16 mouse cellular contexts compared by ENCODE assay signal in the genomic region with DNA sequence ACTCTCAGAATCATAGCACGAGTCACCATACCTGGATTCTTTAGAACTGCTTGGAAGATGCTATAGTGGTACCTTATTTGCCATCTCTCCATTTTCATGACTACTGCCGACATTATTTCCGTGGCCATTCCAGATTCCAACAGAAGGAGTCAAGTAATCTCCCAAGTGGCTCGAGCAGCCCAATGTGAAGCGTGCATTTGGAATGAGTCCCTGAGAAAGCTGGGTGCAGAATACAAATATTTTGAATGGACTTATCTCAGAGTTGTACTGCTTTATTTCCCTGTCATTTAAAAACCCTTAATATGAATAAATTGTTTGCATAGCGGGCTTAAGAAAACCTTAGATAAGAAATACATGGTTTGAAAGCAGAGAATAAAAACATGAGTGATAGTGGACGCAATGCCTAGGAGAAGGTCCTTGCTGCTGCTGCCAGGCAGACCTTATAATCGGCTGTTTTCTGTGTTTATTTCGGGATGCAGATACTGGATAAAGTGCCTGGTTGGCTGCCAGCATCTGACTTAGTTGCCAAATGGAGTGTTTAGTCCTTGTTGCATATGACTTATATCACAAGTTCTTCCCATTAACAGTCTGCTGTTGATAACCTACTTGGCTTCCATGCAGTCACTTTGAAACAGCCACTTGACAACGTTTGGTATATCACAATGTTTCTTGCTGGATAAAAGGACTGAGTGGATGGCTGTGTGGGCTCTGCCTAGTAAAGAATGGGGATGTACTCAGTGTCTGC.
DNase-seq lines count a peak whose midpoint lies in the region; ATAC-seq and TF ChIP-seq lines count a peak whose summit lies in the region.
"Had no signal": no experiment of that assay in that cellular context is flagged by ENCODE, and none has a peak within 500 bp of the region (broad histone marks: within the 10 kb centered on the region; RNA-seq: fewer than 3 reads in every experiment).

No protein-coding gene starts in this region.

- no peak overlapping the region for H3K4me2 ChIP-seq in lung, embryonic 16.5 days (ENCODE audit: low read depth, low read length)
- peak overlapping the region; percentile 15; the same call in 1 of the 2 replicates for H3K4me2 ChIP-seq in heart, embryonic 15.5 days
- no peak overlapping the region for H3K4me2 ChIP-seq in forebrain, embryonic 16.5 days (ENCODE audit: low read length)
- H3K4me2 ChIP-seq: midbrain, embryonic 13.5 days had no signal

- DNase-seq in heart, adult 11 months, result peak; percentile 86
- DNase-seq in heart, embryonic 10.5 days (ENCODE audit: low spot score), result no peak
- DNase-seq in lung, postnatal 14 days, result no peak
- DNase-seq in brain, embryonic 14.5 days (ENCODE audit: low read depth), result peak; percentile 39
- DNase-seq in adrenal gland, postnatal 25 days, result no peak
- DNase-seq: cerebellum, adult 8-10 months; embryo, embryonic 11 days; kidney, adult 9 months; liver; thymus, postnatal 14 days had no signal

- H3K9me3 ChIP-seq in heart, embryonic 10.5 days, result no peaks in the 10 kb centered on the region
- no peaks in the 10 kb centered on the region for H3K9me3 ChIP-seq in lung, embryonic 16.5 days (ENCODE audit: control insufficient read depth, low read length)
- no peaks in the 10 kb centered on the region for H3K9me3 ChIP-seq in heart, embryonic 15.5 days (replicated peaks)
- H3K9me3 ChIP-seq in forebrain, embryonic 16.5 days (ENCODE audit: control insufficient read depth, low read length), result no peaks in the 10 kb centered on the region
- H3K9me3 ChIP-seq: hindbrain, embryonic 10.5 days; midbrain, embryonic 13.5 days had no signal

- H3K9ac ChIP-seq in lung, embryonic 16.5 days (ENCODE audit: low read length), result no peak overlapping the region
- no peak overlapping the region for H3K9ac ChIP-seq in heart, embryonic 15.5 days
- no peak overlapping the region for H3K9ac ChIP-seq in forebrain, embryonic 16.5 days (replicated peaks; ENCODE audit: low read depth, low read length)
- H3K9ac ChIP-seq: midbrain, embryonic 13.5 days had no signal

- H3K27me3 ChIP-seq in heart, embryonic 10.5 days (ENCODE audit: insufficient read depth, poor library complexity, severe bottlenecking), result no peaks in the 10 kb centered on the region
- no peaks in the 10 kb centered on the region for H3K27me3 ChIP-seq in lung, embryonic 16.5 days (ENCODE audit: control insufficient read depth, insufficient read depth, low read depth, low read length)
- H3K27me3 ChIP-seq in heart, embryonic 15.5 days, result peaks cover 18% of the 10 kb centered on the region
- no peaks in the 10 kb centered on the region for H3K27me3 ChIP-seq in forebrain, embryonic 16.5 days (replicated peaks; ENCODE audit: control insufficient read depth, insufficient read depth, low read length)
- H3K27me3 ChIP-seq: midbrain, embryonic 13.5 days had no signal

- H3K4me3 ChIP-seq in heart, embryonic 10.5 days, result no peak overlapping the region
- H3K4me3 ChIP-seq in lung, embryonic 16.5 days (ENCODE audit: low read length), result no peak overlapping the region
- no peak overlapping the region for H3K4me3 ChIP-seq in heart, embryonic 15.5 days
- H3K4me3 ChIP-seq in forebrain, embryonic 16.5 days (replicated peaks; ENCODE audit: low read length), result no peak overlapping the region
- H3K4me3 ChIP-seq: hindbrain, embryonic 10.5 days; layer of hippocampus, adult 2 months; midbrain, embryonic 13.5 days had no signal

- no peak for TF ChIP-seq CTCF in brain, embryonic 14.5 days (IDR thresholded peaks at IDR 0.05; ENCODE audit: borderline replicate concordance, extremely low read depth, insufficient read depth, insufficient read length)

- no peaks in the 10 kb centered on the region for H3K36me3 ChIP-seq in heart, embryonic 10.5 days
- no peaks in the 10 kb centered on the region for H3K36me3 ChIP-seq in lung, embryonic 16.5 days (ENCODE audit: control insufficient read depth, insufficient read depth, low read length)
- no peaks in the 10 kb centered on the region for H3K36me3 ChIP-seq in heart, embryonic 15.5 days
- H3K36me3 ChIP-seq in forebrain, embryonic 16.5 days (ENCODE audit: control insufficient read depth, insufficient read depth), result no peaks in the 10 kb centered on the region
- H3K36me3 ChIP-seq: hindbrain, embryonic 10.5 days; midbrain, embryonic 13.5 days had no signal

- H3K4me1 ChIP-seq in heart, embryonic 10.5 days, result peaks cover 4% of the 10 kb centered on the region; the same call in 1 of the 2 replicates
- peaks cover 5% of the 10 kb centered on the region; the same call in 1 of the 2 replicates for H3K4me1 ChIP-seq in lung, embryonic 16.5 days (replicated peaks; ENCODE audit: control insufficient read depth, insufficient read depth, low read length)
- peaks cover 14% of the 10 kb centered on the region for H3K4me1 ChIP-seq in heart, embryonic 15.5 days (replicated peaks)
- H3K4me1 ChIP-seq in forebrain, embryonic 16.5 days (replicated peaks; ENCODE audit: control insufficient read depth, insufficient read depth, low read length), result peaks cover 4% of the 10 kb centered on the region; the same call in 1 of the 2 replicates
- H3K4me1 ChIP-seq: hindbrain, embryonic 10.5 days had no signal

- no peak for TF ChIP-seq POLR2A in brain, embryonic 14.5 days (IDR thresholded peaks at IDR 0.05; ENCODE audit: borderline replicate concordance, extremely low read depth, insufficient read depth, insufficient read length, poor library complexity, severe bottlenecking)

- no peak overlapping the region for H3K27ac ChIP-seq in heart, embryonic 10.5 days
- no peak overlapping the region for H3K27ac ChIP-seq in lung, embryonic 16.5 days (ENCODE audit: low read length)
- no peak overlapping the region for H3K27ac ChIP-seq in heart, embryonic 15.5 days
- no peak overlapping the region for H3K27ac ChIP-seq in forebrain, embryonic 16.5 days (ENCODE audit: low read length)
- H3K27ac ChIP-seq: hindbrain, embryonic 10.5 days; layer of hippocampus, adult 2 months; midbrain, embryonic 13.5 days had no signal

- ATAC-seq in lung, embryonic 16.5 days (ENCODE audit: low read depth), result peak; percentile 74; the same call in 1 of the 2 replicates
- ATAC-seq in heart, embryonic 15.5 days (replicated peaks; ENCODE audit: insufficient number of reproducible peaks, insufficient read depth, low FRiP score, low read depth), result peak; percentile 86
- no peak for ATAC-seq in forebrain, embryonic 16.5 days
- ATAC-seq: midbrain, embryonic 13.5 days had no signal

- WGBS in heart, embryonic 10.5 days, result 63% methylated on average over 10 of the region's 10 CpGs
- 42% methylated on average over 10 of the region's 10 CpGs for WGBS in lung, embryonic 16.5 days
- 25% methylated on average over 10 of the region's 10 CpGs for WGBS in heart, embryonic 15.5 days
- 68% methylated on average over 10 of the region's 10 CpGs for whole genome bisulfite sequencing in forebrain, embryonic 16.5 days

Comparison
In these comparisons a context has a peak if more than half of its experiments do, and no peak if none do; other contexts are left out.
1. DNase-seq: peak in heart, adult 11 months (single experiment) and brain, embryonic 14.5 days (single experiment); none in heart, embryonic 10.5 days (single experiment), lung, postnatal 14 days (single experiment) and adrenal gland, postnatal 25 days (single experiment).